Mouse (Mus musculus) stomach, embryonic 15.5 days (tissue): Measurements from ENCODE around the gene Gzmd. TPM values are rescaled to one million over a fixed set of nuclear protein-coding genes. Genes with fewer than 3 reads are reported as not detected.
"Not testable (repeated sequence)": the region's sequence is repeated elsewhere in the genome, so short reads cannot be mapped to it uniquely, and the experiment has no call there.

ENCODE experiments used
- ATAC-seq: fragments of 200-750 bp; cut with Nextera tagmentation; 2 replicates; pipeline ENCODE4 v1.8.0; 2017; ENCODE audit warnings: low read depth, moderate number of reproducible peaks, moderate TSS enrichment; ENCODE audit not compliant: insufficient read depth, low FRiP score
- H3K27ac ChIP-seq: fragments of 300-500 bp; sonication (generic); 2 replicates; pipeline ENCODE4 v1.5.1; 2015; ENCODE audit warnings: mild to moderate bottlenecking, inconsistent platforms
- H3K27me3 ChIP-seq: fragments of 300-500 bp; sonication (generic); replicated peaks from 2 replicates; pipeline ENCODE4 v1.6.1; 2015; ENCODE audit warnings: inconsistent platforms
- H3K36me3 ChIP-seq: fragments of 300-500 bp; sonication (generic); 2 replicates; pipeline ENCODE4 v1.6.1; 2015; ENCODE audit warnings: inconsistent platforms
- H3K4me1 ChIP-seq: fragments of 300-500 bp; sonication (generic); 2 replicates; pipeline ENCODE4 v1.6.1; 2015; ENCODE audit warnings: inconsistent platforms
- H3K4me2 ChIP-seq: fragments of 300-500 bp; sonication (generic); 2 replicates; pipeline ENCODE4 v1.6.1; 2015; ENCODE audit warnings: mild to moderate bottlenecking, inconsistent platforms
- H3K4me3 ChIP-seq: fragments of 300-500 bp; sonication (generic); replicated peaks from 2 replicates; pipeline ENCODE4 v1.5.1; 2015; ENCODE audit warnings: inconsistent platforms
- H3K9ac ChIP-seq: fragments of 300-500 bp; sonication (generic); 2 replicates; pipeline ENCODE4 v1.6.1; 2015; ENCODE audit warnings: inconsistent platforms
- H3K9me3 ChIP-seq: fragments of 300-500 bp; sonication (generic); 2 replicates; pipeline ENCODE4 v1.6.1; 2016; ENCODE audit warnings: inconsistent platforms
- WGBS: fragments of 180-500 bp; shearing (Covaris S2); methylation state at CpG from one replicate; pipeline ENCODE4 v1.1.7; 2015; 5-methylcytosine and 5-hydroxymethylcytosine counted together
- polyA plus RNA-seq: library from polyadenylated mRNA; unstranded; fragments of >200 nt; fragmentation: Nextera tagmentation; extraction: Ambion mirVana; gene quantifications from 2 replicates; pipeline ENCODE4 v1.2.1, GENCODE M21; 2015

Gene Gzmd
- not detected in 2 replicates for polyA plus RNA-seq

DNA sequence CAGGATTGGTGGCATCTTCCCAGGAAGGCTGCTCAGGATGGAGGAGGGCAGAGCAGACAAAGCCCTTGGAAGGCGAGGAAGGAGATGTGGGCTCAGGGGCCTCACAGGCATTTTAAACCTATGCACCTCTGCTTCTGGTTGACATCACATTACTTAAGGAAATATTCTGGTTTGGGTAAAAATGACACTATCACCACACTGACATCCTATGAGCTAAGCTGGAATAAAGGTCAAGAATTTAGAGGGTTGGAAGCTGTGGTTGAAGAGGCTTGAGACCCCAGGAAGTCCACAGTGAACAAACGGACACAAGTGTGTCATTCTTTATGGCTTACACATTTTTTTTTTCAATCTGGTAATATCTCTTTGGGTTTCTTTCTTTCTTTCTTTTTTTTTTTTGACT, at the start of gene Gzmd:
Gene Gzmd, minus strand, starts transcription at position 101 of the 400 bp plus-strand sequence.
- not testable (repeated sequence) for H3K4me2 ChIP-seq, H3K4me3 ChIP-seq, H3K9ac ChIP-seq, H3K36me3 ChIP-seq, ATAC-seq, H3K9me3 ChIP-seq, H3K27me3 ChIP-seq, H3K27ac ChIP-seq, H3K4me1 ChIP-seq
- WGBS = 79% methylated on average over 2 of the region's 2 CpGs

DNA sequence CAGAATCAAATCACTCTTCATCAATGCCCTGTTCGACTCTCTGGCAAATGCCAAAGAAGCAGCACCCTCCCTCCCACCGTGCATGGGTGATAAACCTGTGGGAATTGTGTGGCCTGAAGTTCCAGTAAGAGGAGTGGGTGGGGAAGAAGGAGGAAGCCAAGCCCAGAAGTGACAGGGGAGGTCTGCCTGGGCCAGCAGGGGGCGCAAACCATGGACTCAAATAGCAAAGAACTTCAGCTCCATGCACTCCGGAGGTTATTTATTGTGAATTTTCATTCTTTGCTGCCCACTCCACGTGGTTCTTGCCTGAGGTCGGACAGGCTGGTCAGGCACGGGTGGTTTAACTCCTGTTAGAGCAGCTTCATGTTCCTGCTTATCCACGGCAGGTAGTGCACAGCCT, 45.2 kb upstream of the Gzmd start:
- H3K4me2 ChIP-seq, H3K9ac ChIP-seq, ATAC-seq, H3K27me3 ChIP-seq, H3K4me3 ChIP-seq, H3K9me3 ChIP-seq, H3K36me3 ChIP-seq, H3K27ac ChIP-seq, H3K4me1 ChIP-seq: not testable (repeated sequence)
- 19% methylated on average over 8 of the region's 8 CpGs for WGBS

DNA sequence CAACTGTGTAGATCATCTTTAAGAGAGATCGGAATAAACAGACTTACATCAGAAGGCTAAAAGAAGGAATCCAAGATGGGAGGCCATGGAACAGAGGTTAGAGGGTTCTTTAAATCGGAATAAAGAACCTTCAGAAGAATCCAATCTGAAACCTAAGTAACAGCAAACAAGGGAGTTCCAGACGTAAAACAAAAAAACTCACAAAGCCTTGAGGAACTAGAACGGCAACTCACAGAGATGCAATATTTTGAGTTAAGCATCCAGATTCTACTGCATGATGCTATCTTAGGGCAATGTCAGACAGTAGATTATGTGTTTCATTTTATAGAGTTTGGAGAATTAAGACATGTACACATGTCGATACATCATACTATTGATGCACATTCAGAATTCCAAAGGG, 42.1 kb upstream of the Gzmd start, which contains the start of gene Gzmn:
Gene Gzmn, minus strand, starts transcription at position 101 of the 400 bp plus-strand sequence.
- 84% methylated on average over 5 of the region's 5 CpGs for WGBS
- Histone ChIP-seq H3K9ac (no peak within 1 kb of the TSS), H3K36me3 (no peaks in the 10 kb centered on the region), H3K4me1 (no peaks in the 10 kb centered on the region), H3K9me3 (no peaks in the 10 kb centered on the region), H3K27ac (no peak within 1 kb of the TSS), H3K4me2 (no peak within 1 kb of the TSS), H3K27me3 (no peaks in the 10 kb centered on the region), H3K4me3 (no peak within 1 kb of the TSS)
- no peak for ATAC-seq

DNA sequence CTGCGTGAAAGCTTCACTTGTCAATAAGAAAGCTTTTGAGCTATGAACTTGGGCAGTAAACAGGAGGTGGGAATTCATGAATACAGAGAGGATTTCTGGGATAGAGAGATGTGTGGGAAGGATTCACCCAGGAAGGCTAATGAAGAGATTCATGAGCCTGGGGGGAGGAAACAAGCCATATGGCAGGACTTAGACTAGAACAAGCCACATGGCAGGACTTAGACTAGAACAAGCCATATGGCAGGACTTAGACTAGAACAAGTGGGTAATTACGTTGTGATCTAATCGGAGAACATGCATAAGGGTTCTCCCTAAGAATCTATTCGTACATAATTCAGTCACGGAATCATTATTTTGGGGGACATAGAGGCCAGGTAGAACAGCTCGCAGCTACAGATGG, 41.0 kb upstream of the Gzmd start:
- Histone ChIP-seq H3K36me3 (no peaks in the 10 kb centered on the region), H3K4me1 (no peaks in the 10 kb centered on the region), H3K9ac (no peak overlapping the region), H3K27me3 (no peaks in the 10 kb centered on the region), H3K4me2 (no peak overlapping the region), H3K4me3 (no peak overlapping the region), H3K9me3 (no peaks in the 10 kb centered on the region), H3K27ac (no peak overlapping the region)
- no peak for ATAC-seq
- 88% methylated on average over 6 of the region's 6 CpGs for WGBS

DNA sequence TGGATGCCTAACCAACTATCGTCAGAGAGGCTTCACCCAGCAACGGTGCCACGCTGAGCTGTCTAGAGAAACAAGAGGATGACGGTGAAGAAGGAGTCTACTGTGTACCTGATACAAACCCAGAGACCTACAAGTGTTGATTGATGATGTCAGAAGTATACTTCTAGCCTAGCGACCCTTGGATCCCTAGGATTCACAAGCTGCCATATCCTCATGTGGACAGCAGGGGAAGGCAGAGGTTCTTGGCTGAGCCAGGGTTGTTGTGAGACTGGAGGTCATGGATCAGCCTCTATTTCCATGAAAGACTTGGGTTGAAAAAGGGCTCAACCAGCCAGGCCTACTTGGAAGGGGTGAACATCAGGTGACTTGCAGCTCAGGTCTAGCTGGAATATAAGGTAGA, 40.3 kb upstream of the Gzmd start:
- H3K27ac ChIP-seq = no peak overlapping the region
- WGBS = 91% methylated on average over 5 of the region's 5 CpGs
- no peak overlapping the region for H3K4me2 ChIP-seq
- ATAC-seq = no peak
- no peaks in the 10 kb centered on the region for H3K9me3 ChIP-seq
- no peaks in the 10 kb centered on the region for H3K36me3 ChIP-seq
- no peaks in the 10 kb centered on the region for H3K27me3 ChIP-seq
- H3K9ac ChIP-seq = no peak overlapping the region
- H3K4me3 ChIP-seq = no peak overlapping the region
- no peaks in the 10 kb centered on the region for H3K4me1 ChIP-seq

DNA sequence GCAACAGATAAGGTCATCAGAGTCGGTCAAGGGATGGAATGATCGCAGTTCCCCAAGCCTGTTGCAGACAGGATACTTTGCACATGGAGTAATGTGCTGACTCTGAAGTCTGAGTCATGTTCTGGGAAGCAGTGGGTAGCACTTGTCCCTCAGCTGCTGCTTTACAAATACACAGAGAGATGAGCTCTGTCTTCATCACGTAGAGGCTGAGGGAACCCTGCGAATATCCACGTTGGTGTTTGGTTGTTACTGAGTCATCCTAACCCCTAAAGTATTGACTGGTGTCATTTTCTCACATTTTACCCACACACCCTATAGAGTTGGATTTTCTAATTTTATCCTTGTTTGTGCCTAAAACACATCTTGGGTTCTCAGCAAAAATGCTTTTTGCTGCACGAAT, 35.6 kb upstream of the Gzmd start:
- H3K4me3 ChIP-seq = no peak overlapping the region
- H3K4me2 ChIP-seq = no peak overlapping the region
- H3K27ac ChIP-seq = no peak overlapping the region
- WGBS = 61% methylated on average over 6 of the region's 6 CpGs
- H3K36me3 ChIP-seq = no peaks in the 10 kb centered on the region
- H3K4me1 ChIP-seq = no peaks in the 10 kb centered on the region
- ATAC-seq = no peak
- no peaks in the 10 kb centered on the region for H3K9me3 ChIP-seq
- H3K9ac ChIP-seq = no peak overlapping the region
- no peaks in the 10 kb centered on the region for H3K27me3 ChIP-seq

DNA sequence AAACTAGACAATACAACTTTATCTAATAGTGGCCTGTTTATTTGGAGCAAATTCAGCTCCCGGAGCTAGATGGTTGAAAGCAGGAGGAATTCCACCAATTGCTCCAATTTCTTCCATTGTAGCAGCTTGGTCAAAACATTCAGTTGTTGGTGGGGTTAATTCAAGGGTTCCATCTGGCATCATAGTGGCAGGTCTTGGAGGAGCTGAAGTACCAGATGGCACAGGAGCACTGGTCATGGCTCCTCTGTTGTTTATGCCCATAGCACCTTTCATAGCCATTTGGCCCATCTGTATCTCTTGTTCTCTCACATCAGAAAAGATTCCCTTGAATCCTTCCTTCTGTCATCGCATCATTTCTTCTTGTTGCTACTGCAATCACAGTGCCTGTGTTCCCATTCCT, 29.7 kb upstream of the Gzmd start:
- H3K27me3 ChIP-seq = no peaks in the 10 kb centered on the region
- ATAC-seq = no peak
- H3K4me2 ChIP-seq = no peak overlapping the region
- H3K27ac ChIP-seq = no peak overlapping the region
- H3K4me3 ChIP-seq = no peak overlapping the region
- 77% methylated on average over 2 of the region's 2 CpGs for WGBS
- no peaks in the 10 kb centered on the region for H3K4me1 ChIP-seq
- H3K36me3 ChIP-seq = no peaks in the 10 kb centered on the region
- H3K9me3 ChIP-seq = no peaks in the 10 kb centered on the region
- H3K9ac ChIP-seq = no peak overlapping the region

DNA sequence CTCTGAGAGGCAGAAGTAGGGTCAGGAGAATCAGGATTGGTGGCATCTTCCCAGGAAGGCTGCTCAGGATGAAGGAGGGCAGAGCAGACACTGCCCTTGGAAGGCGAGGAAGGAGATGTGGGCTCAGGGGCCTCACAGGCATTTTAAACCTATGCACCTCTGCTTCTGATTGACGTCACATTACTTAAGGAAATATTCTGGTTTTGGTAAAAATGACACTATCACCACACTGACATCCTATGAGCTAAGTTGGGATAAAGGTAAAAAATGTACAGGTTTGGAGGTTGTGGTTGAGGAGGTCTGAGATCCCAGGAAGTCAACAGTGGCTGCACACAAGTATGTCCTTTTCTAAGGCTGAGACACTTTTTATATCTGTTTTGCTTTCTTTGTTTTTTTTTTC, 27.1 kb upstream of the Gzmd start, which contains the start of gene Gzmg:
Gene Gzmg, minus strand, starts transcription at position 101 of the 400 bp plus-strand sequence.
- H3K9me3 ChIP-seq, H3K9ac ChIP-seq, H3K4me1 ChIP-seq, H3K36me3 ChIP-seq, ATAC-seq, H3K27me3 ChIP-seq, H3K27ac ChIP-seq, H3K4me2 ChIP-seq, H3K4me3 ChIP-seq: not testable (repeated sequence)
- WGBS = 84% methylated on average over 2 of the region's 2 CpGs

DNA sequence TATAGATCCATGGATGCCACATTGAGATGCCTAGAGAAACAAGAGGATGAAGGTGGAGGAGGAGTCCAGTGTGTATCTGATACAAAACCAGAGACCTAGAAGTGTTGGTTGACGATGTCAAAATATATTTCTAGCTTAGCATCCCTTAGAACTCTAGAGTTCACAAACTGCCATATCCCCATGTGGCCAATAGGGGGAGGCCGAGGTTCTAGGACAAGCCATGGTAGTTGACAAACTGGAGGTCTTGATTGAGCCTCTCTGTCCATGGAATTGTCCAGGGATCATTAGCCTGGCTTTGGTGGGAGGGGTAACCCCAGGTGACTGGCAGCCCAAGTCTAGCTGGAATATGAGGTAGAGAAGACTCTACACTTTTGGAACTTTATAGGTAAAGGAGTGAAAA, 22.9 kb upstream of the Gzmd start:
- no peak overlapping the region for H3K4me2 ChIP-seq
- H3K4me3 ChIP-seq = no peak overlapping the region
- ATAC-seq = no peak
- no peaks in the 10 kb centered on the region for H3K4me1 ChIP-seq
- H3K9ac ChIP-seq = no peak overlapping the region
- H3K9me3 ChIP-seq = no peaks in the 10 kb centered on the region
- H3K27me3 ChIP-seq = no peaks in the 10 kb centered on the region
- H3K27ac ChIP-seq = no peak overlapping the region
- no peaks in the 10 kb centered on the region for H3K36me3 ChIP-seq
- 53% methylated on average over 2 of the region's 2 CpGs for WGBS

DNA sequence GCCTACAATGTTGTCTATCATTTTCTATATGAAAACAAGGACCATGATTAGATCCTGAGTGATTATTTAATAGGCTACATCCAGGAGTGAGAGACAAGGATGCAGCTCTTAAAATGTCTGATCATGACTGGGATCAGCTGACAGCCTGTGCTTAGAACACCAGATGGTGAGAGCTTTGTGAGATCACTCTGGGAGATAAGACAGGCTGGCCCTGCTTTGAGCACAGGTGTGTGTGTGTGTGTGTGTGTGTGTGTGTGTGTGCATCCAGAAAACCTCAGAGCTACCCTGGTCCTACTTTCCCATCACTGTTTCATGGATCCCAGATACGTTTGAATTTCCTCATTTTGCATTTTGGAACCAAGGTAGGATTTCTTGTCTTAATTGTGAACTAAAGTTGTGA, 1.3 kb upstream of the Gzmd start:
- 62% methylated on average over 1 of the region's 1 CpGs for WGBS
- not testable (repeated sequence) for H3K27me3 ChIP-seq, H3K4me2 ChIP-seq, H3K9ac ChIP-seq, H3K4me1 ChIP-seq, ATAC-seq, H3K9me3 ChIP-seq, H3K4me3 ChIP-seq, H3K27ac ChIP-seq, H3K36me3 ChIP-seq

DNA sequence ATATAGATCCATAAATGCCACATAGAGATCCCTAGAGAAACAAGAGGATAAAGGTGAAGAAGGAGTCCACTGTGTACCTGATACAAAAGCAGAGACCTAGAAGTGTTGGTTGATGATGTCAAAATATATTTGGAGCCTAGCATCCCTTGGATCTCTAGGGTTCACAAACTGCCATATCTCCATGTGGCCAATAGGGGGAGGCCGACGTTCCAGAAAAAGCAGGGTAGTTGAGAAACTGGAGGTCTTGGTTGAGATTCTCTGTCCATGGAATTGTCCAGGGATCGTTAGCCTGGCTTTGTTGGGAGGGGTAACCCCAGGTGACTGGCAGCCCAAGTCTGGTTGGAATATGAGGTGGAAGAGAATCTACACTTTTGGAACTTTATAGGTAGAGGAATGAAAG, 4.1 kb downstream of the Gzmd start:
- ATAC-seq = no peak
- Histone ChIP-seq H3K9ac (no peak overlapping the region), H3K4me2 (no peak overlapping the region), H3K4me1 (no peaks in the 10 kb centered on the region), H3K9me3 (no peaks in the 10 kb centered on the region), H3K27ac (no peak overlapping the region), H3K4me3 (no peak overlapping the region), H3K27me3 (no peaks in the 10 kb centered on the region), H3K36me3 (no peaks in the 10 kb centered on the region)
- 41% methylated on average over 3 of the region's 3 CpGs for WGBS

DNA sequence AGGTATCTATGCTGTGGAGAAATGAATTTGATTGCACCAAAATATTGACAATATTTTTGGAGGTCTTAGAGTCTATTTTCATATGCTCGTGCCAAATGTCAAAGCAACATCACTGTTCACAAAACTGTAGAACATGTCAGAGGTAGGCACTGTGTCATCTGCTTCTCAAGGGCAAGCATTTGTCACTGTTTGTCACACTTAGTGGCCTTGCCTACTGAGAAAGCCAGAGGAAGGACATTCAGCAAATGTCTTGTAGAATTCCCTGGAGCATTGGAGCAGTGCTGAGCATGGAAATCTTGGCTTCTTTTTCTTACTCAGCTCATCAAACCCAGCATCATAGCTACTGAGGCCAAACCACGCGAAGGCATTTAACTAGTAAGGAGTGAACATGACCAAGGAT, 8.9 kb downstream of the Gzmd start:
- H3K36me3 ChIP-seq = no peaks in the 10 kb centered on the region
- no peak overlapping the region for H3K27ac ChIP-seq
- H3K9me3 ChIP-seq = no peaks in the 10 kb centered on the region
- no peak for ATAC-seq
- no peaks in the 10 kb centered on the region for H3K27me3 ChIP-seq
- no peaks in the 10 kb centered on the region for H3K4me1 ChIP-seq
- no peak overlapping the region for H3K4me2 ChIP-seq
- H3K4me3 ChIP-seq = no peak overlapping the region
- WGBS = 79% methylated on average over 3 of the region's 3 CpGs
- H3K9ac ChIP-seq = no peak overlapping the region

DNA sequence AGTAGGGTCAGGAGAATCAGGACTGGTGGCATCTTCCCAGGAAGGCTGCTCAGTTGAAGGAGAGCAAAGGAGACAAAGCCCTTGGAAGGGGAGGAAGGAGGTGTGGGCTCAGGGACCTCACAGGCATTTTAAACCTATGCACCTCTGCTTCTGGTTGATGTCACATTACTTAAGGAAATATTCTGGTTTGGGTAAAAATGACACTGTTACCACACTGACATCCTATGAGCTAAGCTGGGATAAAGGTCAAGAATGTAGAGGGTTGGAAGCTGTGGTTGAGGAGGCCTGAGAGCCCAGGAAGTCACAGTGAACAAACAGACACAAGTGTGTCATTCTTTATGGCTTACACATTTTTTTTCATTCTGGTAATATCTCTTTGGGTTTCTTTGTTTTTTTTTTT, 11.9 kb downstream of the Gzmd start, which contains the start of gene Gzme:
Gene Gzme, minus strand, starts transcription at position 101 of the 400 bp plus-strand sequence.
- no peaks in the 10 kb centered on the region for H3K9me3 ChIP-seq
- no peaks in the 10 kb centered on the region for H3K4me1 ChIP-seq
- H3K9ac ChIP-seq = no peak within 1 kb of the TSS
- ATAC-seq = no peak
- H3K4me2 ChIP-seq = no peak within 1 kb of the TSS
- no peaks in the 10 kb centered on the region for H3K36me3 ChIP-seq
- no peak within 1 kb of the TSS for H3K27ac ChIP-seq
- no peak within 1 kb of the TSS for H3K4me3 ChIP-seq
- no peaks in the 10 kb centered on the region for H3K27me3 ChIP-seq
